Mouse (Mus musculus): Measurements from ENCODE around the gene Pphln1. TPM values are rescaled to one million over a fixed set of nuclear protein-coding genes. Genes with fewer than 3 reads are reported as not detected.
"Not testable (repeated sequence)": the region's sequence is repeated elsewhere in the genome, so short reads cannot be mapped to it uniquely, and the experiment has no call there.

The Pphln1 gene
- 10 to 100 TPM; 12.2 to 12.4 TPM for total RNA-seq (2021)
- long read RNA-seq, experiment 1, partial matches to known transcripts: 0 of 14 reads
- long read RNA-seq, experiment 1, other reads (novel, unspliced or antisense): 10 of 14 reads
- long read RNA-seq, experiment 2, partial matches to known transcripts: 1 of 13 reads
- long read RNA-seq, experiment 2, other reads (novel, unspliced or antisense): 8 of 13 reads

GRCm38 (mm10) chr15:93397826-93398698 is at the start of gene Pphln1, which contains the start of gene Zcrb1:
Gene Pphln1, plus strand, starts transcription at chr15:93398350.
Gene Zcrb1, minus strand, starts transcription at chr15:93398334.
- DNase-seq (ENCODE audit: low spot score): peak; percentile 67

- DNase-seq (ENCODE audit: low spot score): no peak
Measured at GRCm38 (mm10) chr15:93358346-93359095, 39.6 kb upstream of the Pphln1 start.

GRCm38 (mm10) chr15:93365561-93365960 is 32.6 kb upstream of the Pphln1 start:
- no peak for DNase-seq (ENCODE audit: low spot score)

GRCm38 (mm10) chr15:93368558-93368957 is 29.6 kb upstream of the Pphln1 start:
- no peak for DNase-seq (ENCODE audit: low spot score)

- no peak for DNase-seq (ENCODE audit: low spot score)
Measured at GRCm38 (mm10) chr15:93371838-93372237, 26.3 kb upstream of the Pphln1 start.

- DNase-seq (ENCODE audit: low spot score): not testable (repeated sequence)
Measured at GRCm38 (mm10) chr15:93372525-93373119, 25.5 kb upstream of the Pphln1 start.

GRCm38 (mm10) chr15:93375696-93376095 is 22.5 kb upstream of the Pphln1 start:
- DNase-seq (ENCODE audit: low spot score): no peak

- DNase-seq (ENCODE audit: low spot score): no peak
Measured at GRCm38 (mm10) chr15:93379177-93379576, 19.0 kb upstream of the Pphln1 start.

- DNase-seq (ENCODE audit: low spot score): no peak
Measured at GRCm38 (mm10) chr15:93381337-93381736, 16.8 kb upstream of the Pphln1 start.

- DNase-seq (ENCODE audit: low spot score): no peak
Measured at GRCm38 (mm10) chr15:93397269-93397668, 881 bp upstream of the Pphln1 start.

GRCm38 (mm10) chr15:93398699-93399540 is 770 bp downstream of the Pphln1 start:
- peak; percentile 2 for DNase-seq (ENCODE audit: low spot score)

GRCm38 (mm10) chr15:93401446-93401845 is 3.3 kb downstream of the Pphln1 start:
- no peak for DNase-seq (ENCODE audit: low spot score)

GRCm38 (mm10) chr15:93402730-93403129 is 4.6 kb downstream of the Pphln1 start:
- no peak for DNase-seq (ENCODE audit: low spot score)

GRCm38 (mm10) chr15:93404849-93405248 is 6.7 kb downstream of the Pphln1 start:
- DNase-seq (ENCODE audit: low spot score): no peak

- no peak for DNase-seq (ENCODE audit: low spot score)
Measured at GRCm38 (mm10) chr15:93405446-93405986, 7.4 kb downstream of the Pphln1 start.

GRCm38 (mm10) chr15:93406492-93406891 is 8.3 kb downstream of the Pphln1 start:
- DNase-seq (ENCODE audit: low spot score): no peak

GRCm38 (mm10) chr15:93412445-93412844 is 14.3 kb downstream of the Pphln1 start:
- no peak for DNase-seq (ENCODE audit: low spot score)

- no peak for DNase-seq (ENCODE audit: low spot score)
Measured at GRCm38 (mm10) chr15:93414456-93414855, 16.3 kb downstream of the Pphln1 start.

- DNase-seq (ENCODE audit: low spot score): no peak
Measured at GRCm38 (mm10) chr15:93416300-93416699, 18.1 kb downstream of the Pphln1 start.

- DNase-seq (ENCODE audit: low spot score): no peak
Measured at GRCm38 (mm10) chr15:93420596-93420995, 22.4 kb downstream of the Pphln1 start.

All from gastrocnemius, adult 18-20 months (tissue).